ENCODE assay signal across 9 mouse cellular contexts in the genomic region with DNA sequence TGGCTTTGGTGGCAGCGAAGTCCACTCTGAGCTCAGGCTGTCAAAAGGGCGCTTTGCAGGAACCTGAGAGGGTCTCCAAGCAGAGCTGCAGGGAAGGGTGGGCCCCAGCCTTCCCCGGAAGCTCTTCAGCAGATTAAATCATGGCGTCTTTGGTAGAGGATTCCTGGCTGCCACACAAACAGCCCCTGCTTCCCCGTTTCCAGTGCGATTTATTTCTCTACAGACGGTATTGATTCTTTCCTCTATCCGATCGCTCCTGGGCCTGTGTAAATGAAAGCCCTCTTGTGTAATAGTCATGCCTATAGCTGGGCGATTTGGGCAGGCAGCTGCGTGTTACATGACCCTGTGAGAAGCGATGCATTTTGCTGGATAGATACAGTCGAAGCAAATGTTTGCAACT.
DNase-seq lines count a peak whose midpoint lies in the region; ATAC-seq and TF ChIP-seq lines count a peak whose summit lies in the region.
"Had no signal": no experiment of that assay in that cellular context is flagged by ENCODE, and none has a peak within 500 bp of the region (broad histone marks: within the 10 kb centered on the region; RNA-seq: fewer than 3 reads in every experiment).

No protein-coding gene starts in this region.

- no peaks in the 10 kb centered on the region for H3K36me3 ChIP-seq in intestine, embryonic 14.5 days (ENCODE audit: control insufficient read depth, insufficient read depth, low read length)
- no peaks in the 10 kb centered on the region for H3K36me3 ChIP-seq in intestine, embryonic 16.5 days (ENCODE audit: control insufficient read depth, insufficient read depth, low read length)
- no peaks in the 10 kb centered on the region for H3K36me3 ChIP-seq in forebrain, embryonic 15.5 days
- no peaks in the 10 kb centered on the region for H3K36me3 ChIP-seq in liver, postnatal 0 days (replicated peaks; ENCODE audit: insufficient read depth, low read length)

- TF ChIP-seq POLR2A in brain, embryonic 14.5 days (IDR thresholded peaks at IDR 0.05; ENCODE audit: borderline replicate concordance, extremely low read depth, insufficient read depth, insufficient read length, poor library complexity, severe bottlenecking) = no peak

- H3K9ac ChIP-seq in intestine, embryonic 14.5 days (ENCODE audit: low read length) = no peak overlapping the region
- H3K9ac ChIP-seq in intestine, embryonic 16.5 days (ENCODE audit: low read depth, low read length) = no peak overlapping the region
- peak overlapping the region; percentile 57 for H3K9ac ChIP-seq in forebrain, embryonic 15.5 days (replicated peaks)
- H3K9ac ChIP-seq in liver, postnatal 0 days (replicated peaks) = no peak overlapping the region

- peaks cover 7% of the 10 kb centered on the region for H3K4me1 ChIP-seq in intestine, embryonic 14.5 days (replicated peaks; ENCODE audit: control insufficient read depth, insufficient read depth, low read length)
- H3K4me1 ChIP-seq in intestine, embryonic 16.5 days (ENCODE audit: control insufficient read depth, insufficient read depth, low read length) = peaks cover 4% of the 10 kb centered on the region; the same call in 1 of the 2 replicates
- H3K4me1 ChIP-seq in forebrain, embryonic 15.5 days = peaks cover 10% of the 10 kb centered on the region
- peaks cover 10% of the 10 kb centered on the region for H3K4me1 ChIP-seq in liver, postnatal 0 days (ENCODE audit: insufficient read depth)

- no peak for TF ChIP-seq CTCF in brain, embryonic 14.5 days (IDR thresholded peaks at IDR 0.05; ENCODE audit: borderline replicate concordance, extremely low read depth, insufficient read depth, insufficient read length)
- no peak for TF ChIP-seq CTCF in liver, postnatal 0 days (IDR thresholded peaks at IDR 0.05; ENCODE audit: low read depth)

- ATAC-seq in intestine, embryonic 14.5 days (replicated peaks; ENCODE audit: low FRiP score, low TSS enrichment, low read depth) = no peak
- ATAC-seq in intestine, embryonic 16.5 days = no peak
- no peak; the same call in 1 of the 2 replicates for ATAC-seq in forebrain, embryonic 15.5 days (replicated peaks)
- ATAC-seq in liver, postnatal 0 days = peak; percentile 63
- ATAC-seq in megakaryocyte-erythroid progenitor cell, adult 5-6 weeks (replicated peaks; ENCODE audit: low FRiP score, low TSS enrichment, poor library complexity, severe bottlenecking) = no peak

- no peaks in the 10 kb centered on the region for H3K27me3 ChIP-seq in intestine, embryonic 14.5 days (replicated peaks; ENCODE audit: control insufficient read depth, insufficient read depth, low read length)
- H3K27me3 ChIP-seq in intestine, embryonic 16.5 days (replicated peaks; ENCODE audit: control insufficient read depth, insufficient read depth, low read length) = no peaks in the 10 kb centered on the region
- no peaks in the 10 kb centered on the region for H3K27me3 ChIP-seq in forebrain, embryonic 15.5 days
- no peaks in the 10 kb centered on the region for H3K27me3 ChIP-seq in liver, postnatal 0 days (ENCODE audit: insufficient read depth, low read length)

- H3K9me3 ChIP-seq in intestine, embryonic 14.5 days (ENCODE audit: control insufficient read depth, low read length) = no peaks in the 10 kb centered on the region
- no peaks in the 10 kb centered on the region for H3K9me3 ChIP-seq in intestine, embryonic 16.5 days (ENCODE audit: control insufficient read depth, low read length)
- no peaks in the 10 kb centered on the region for H3K9me3 ChIP-seq in forebrain, embryonic 15.5 days
- no peaks in the 10 kb centered on the region for H3K9me3 ChIP-seq in liver, postnatal 0 days (ENCODE audit: low read length)

- H3K4me2 ChIP-seq in intestine, embryonic 14.5 days (ENCODE audit: low read length) = peak overlapping the region; percentile 55
- H3K4me2 ChIP-seq in intestine, embryonic 16.5 days (ENCODE audit: low read depth, low read length) = no peak overlapping the region; the same call in 1 of the 2 replicates
- H3K4me2 ChIP-seq in forebrain, embryonic 15.5 days (replicated peaks) = peak overlapping the region; percentile 65
- H3K4me2 ChIP-seq in liver, postnatal 0 days (ENCODE audit: low read depth, low read length) = peak overlapping the region; percentile 81

- H3K27ac ChIP-seq in intestine, embryonic 14.5 days (ENCODE audit: low read depth) = no peak overlapping the region
- no peak overlapping the region for H3K27ac ChIP-seq in intestine, embryonic 16.5 days (ENCODE audit: low read length)
- H3K27ac ChIP-seq in forebrain, embryonic 15.5 days (replicated peaks) = peak overlapping the region; percentile 76
- H3K27ac ChIP-seq in liver, postnatal 0 days (ENCODE audit: low read depth) = peak overlapping the region; percentile 1; the same call in 1 of the 2 replicates

- TF ChIP-seq EP300 in liver, postnatal 0 days (IDR thresholded peaks at IDR 0.05; ENCODE audit: low read depth) = no peak

- WGBS in intestine, embryonic 14.5 days = 53% methylated on average over 13 of the region's 13 CpGs
- 56% methylated on average over 13 of the region's 13 CpGs for WGBS in intestine, embryonic 16.5 days
- WGBS in forebrain, embryonic 15.5 days = 53% methylated on average over 13 of the region's 13 CpGs
- WGBS in liver, postnatal 0 days (ENCODE audit: insufficient replicate concordance) = 49% methylated on average over 13 of the region's 13 CpGs

- no peak for DNase-seq in intestine, embryonic 14.5 days (ENCODE audit: low spot score)
- peak; percentile 50 for DNase-seq in brain, embryonic 14.5 days (ENCODE audit: low read depth)
- no peak for DNase-seq in liver, postnatal 0 days
- DNase-seq in cerebellum, postnatal 10 days = no peak
- no peak for DNase-seq in layer of hippocampus, adult 18-20 months (ENCODE audit: low spot score in 2 of 2)
- DNase-seq: layer of hippocampus, adult 9-11 months had no signal

- no peak overlapping the region for H3K4me3 ChIP-seq in intestine, embryonic 14.5 days (ENCODE audit: low read depth, low read length)
- no peak overlapping the region for H3K4me3 ChIP-seq in intestine, embryonic 16.5 days (ENCODE audit: low read length)
- H3K4me3 ChIP-seq in forebrain, embryonic 15.5 days = no peak overlapping the region
- H3K4me3 ChIP-seq in liver, postnatal 0 days (ENCODE audit: low read depth, low read length) = peak overlapping the region; percentile 32

Comparison
In these comparisons a context has a peak if more than half of its experiments do, and no peak if none do; other contexts are left out.
1. H3K27ac ChIP-seq: peak in forebrain, embryonic 15.5 days (single experiment) and liver, postnatal 0 days (single experiment); none in intestine, embryonic 14.5 days (single experiment) and intestine, embryonic 16.5 days (single experiment).